Mouse (Mus musculus) megakaryocyte progenitor cell, adult 5-6 weeks (primary cell): Measurements from ENCODE around the gene Cer1. TPM values are rescaled to one million over a fixed set of nuclear protein-coding genes. Genes with fewer than 3 reads are reported as not detected.

Experiments used
- ATAC-seq: replicated peaks from 2 replicates; pipeline ENCODE4 v1.8.0; 2016; ENCODE audit warnings: mild to moderate bottlenecking, moderate TSS enrichment, inconsistent platforms; ENCODE audit not compliant: poor library complexity
- total RNA-seq, 2 experiments: library from RNA; stranded (forward) in 1 of 2; stranded (reverse) in 1 of 2; fragments of 157-497, 149-512 nt in 1 of 2; fragments of 200-1000 nt in 1 of 2; gene quantifications; 2 replicates each; pipeline versions ENCODE4 v1.2.3 to v1.2.4; 2015 to 2017

Gene Cer1
- total RNA-seq (2015) (not detected in 2 replicates), total RNA-seq (2017) (not detected in 2 replicates)

GRCm38 (mm10) chr4:82884636-82885534 is at the start of gene Cer1:
TSS of gene Cer1 (minus strand) at chr4:82885148.
- no peak for ATAC-seq

GRCm38 (mm10) chr4:82934308-82934707 is 49.4 kb upstream of the Cer1 start:
- peak; percentile 85 for ATAC-seq

GRCm38 (mm10) chr4:82933698-82934210 is 48.8 kb upstream of the Cer1 start:
- peak; percentile 98 for ATAC-seq

DNA sequence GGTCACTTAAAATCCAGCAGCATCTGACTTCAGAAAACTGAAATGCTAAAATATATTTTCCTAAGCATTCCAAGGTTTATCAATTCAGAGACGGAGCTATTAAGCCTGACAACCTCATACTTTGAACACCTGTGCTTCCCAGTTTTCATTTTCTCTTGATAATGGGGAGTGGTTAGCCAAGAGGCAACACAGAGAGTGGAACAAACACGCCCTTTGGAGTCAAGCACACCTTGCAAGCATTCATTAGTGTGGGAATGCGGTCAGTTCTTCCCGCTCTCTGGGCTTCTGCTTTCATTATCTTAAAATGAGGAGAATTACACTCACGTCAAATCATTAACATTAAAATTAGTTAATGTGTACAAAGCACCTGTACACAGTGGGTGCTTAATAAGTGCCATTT is 45.1 kb upstream of the Cer1 start:
- no peak for ATAC-seq

GRCm38 (mm10) chr4:82921962-82922361 is 37.0 kb upstream of the Cer1 start:
- ATAC-seq: peak; percentile 72

GRCm38 (mm10) chr4:82918625-82919024 is 33.7 kb upstream of the Cer1 start:
- peak; percentile 85 for ATAC-seq

DNA sequence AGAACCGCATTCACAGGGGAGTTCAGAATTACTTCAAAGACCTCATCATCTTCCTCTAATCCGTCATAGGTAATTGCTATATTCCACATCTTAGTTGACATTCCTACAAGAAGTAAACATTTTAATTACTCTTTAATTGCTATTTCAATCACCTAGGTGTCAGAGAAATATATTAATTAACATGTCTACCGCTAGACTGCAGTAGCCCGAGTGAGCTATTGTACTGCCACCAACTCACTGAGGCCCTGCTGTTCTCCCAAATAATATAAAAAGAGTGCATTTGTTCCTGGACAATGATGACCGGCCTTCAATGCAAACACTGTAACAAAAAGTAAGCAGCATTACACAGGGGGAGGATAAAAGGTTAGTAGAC is 31.7 kb upstream of the Cer1 start:
- no peak for ATAC-seq

DNA sequence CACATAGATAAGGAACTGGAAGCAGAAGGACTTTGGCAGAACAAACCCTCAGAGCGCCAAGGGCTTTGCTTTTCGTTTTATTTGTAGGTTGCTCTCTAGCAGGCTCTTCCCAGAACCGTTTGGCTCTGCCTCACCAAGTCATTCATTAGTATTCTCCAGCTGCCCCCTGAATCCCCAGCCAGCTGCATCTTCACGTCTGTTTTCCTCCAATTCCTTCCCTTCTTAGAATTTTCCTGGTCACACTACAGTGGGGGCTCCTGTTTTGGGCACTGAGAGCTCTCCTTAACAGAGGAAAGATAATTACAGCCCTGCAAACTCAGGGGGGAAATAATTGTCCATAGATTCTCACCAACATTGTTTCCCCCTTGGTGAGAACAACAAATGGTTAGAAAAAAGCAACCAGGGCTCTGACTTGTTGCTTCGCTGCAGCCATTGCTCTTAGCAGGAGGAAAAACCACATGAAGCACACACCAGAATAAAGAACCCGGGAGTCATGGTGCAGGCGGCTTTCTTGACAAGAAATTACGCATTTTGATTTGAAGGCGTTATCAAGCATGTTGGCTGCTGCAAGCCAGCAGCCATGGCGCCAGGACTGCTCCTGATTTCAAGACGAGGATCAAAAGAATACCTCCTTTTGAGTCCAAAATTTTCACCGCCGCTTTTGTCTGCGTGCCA is 31.2 kb upstream of the Cer1 start:
- no peak for ATAC-seq

DNA sequence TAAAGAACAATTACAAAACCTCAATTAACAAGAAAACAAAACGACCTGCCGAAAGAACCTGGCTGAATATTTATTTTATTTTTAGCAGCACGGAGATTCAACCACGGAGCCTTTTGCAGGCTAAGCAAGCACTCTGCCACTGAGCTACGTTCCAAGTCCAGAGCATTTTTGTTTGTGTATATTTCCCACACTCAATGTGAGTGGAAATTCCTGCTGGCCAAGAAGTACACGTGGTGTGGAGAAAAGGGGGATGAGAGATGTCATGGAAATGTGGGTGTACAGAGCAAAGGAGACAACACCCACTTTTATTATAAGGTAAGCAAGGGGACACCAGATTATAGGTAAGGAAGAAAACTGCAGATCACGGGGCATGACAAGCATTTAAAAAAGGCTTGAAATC is 30.6 kb upstream of the Cer1 start:
- no peak for ATAC-seq

GRCm38 (mm10) chr4:82914601-82915143 is 29.7 kb upstream of the Cer1 start:
- ATAC-seq: no peak

DNA sequence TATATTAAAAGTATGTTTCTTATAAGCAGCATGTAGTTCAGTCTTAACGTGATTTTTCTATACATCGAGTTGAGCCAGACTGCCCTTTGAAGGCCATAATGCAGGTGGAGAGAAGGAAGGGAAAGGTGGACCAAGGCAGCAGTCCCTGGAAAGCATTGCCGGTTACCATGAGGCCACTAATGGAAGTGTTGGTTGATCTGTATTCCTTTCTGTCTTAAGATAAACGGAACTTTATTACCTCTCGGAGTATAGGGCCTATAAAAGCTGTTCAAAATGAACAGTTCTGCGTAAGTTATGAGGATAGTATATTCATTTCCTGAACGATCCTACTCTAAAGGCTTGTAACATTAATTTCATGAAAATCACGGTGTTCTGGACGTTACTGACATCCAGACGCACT is 10.3 kb upstream of the Cer1 start:
- ATAC-seq: no peak

- ATAC-seq: no peak
Observed at GRCm38 (mm10) chr4:82892247-82892646, 7.3 kb upstream of the Cer1 start.

GRCm38 (mm10) chr4:82891566-82891965 is 6.6 kb upstream of the Cer1 start:
- no peak for ATAC-seq

DNA sequence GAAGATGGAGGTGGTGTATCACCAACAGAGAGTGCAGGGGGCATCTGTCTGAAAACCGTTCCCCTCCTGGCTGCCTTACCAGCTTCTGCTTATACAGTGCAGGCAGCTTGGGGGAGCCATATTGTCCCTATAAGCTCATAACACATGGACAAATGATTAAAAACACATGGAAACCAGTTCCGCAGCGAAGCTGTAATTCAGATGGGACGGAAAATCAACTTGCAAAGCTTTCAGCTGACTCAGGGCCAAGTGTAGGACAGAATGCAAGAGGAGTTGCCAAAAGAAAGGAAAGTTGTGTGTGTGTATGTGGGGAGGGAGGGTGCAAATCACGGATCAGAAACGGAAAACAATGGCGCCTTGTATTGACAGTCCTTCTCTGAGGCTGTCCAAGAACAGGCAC is 6.1 kb upstream of the Cer1 start:
- no peak for ATAC-seq

- ATAC-seq: no peak
Observed at GRCm38 (mm10) chr4:82890585-82890984, 5.6 kb upstream of the Cer1 start.

DNA sequence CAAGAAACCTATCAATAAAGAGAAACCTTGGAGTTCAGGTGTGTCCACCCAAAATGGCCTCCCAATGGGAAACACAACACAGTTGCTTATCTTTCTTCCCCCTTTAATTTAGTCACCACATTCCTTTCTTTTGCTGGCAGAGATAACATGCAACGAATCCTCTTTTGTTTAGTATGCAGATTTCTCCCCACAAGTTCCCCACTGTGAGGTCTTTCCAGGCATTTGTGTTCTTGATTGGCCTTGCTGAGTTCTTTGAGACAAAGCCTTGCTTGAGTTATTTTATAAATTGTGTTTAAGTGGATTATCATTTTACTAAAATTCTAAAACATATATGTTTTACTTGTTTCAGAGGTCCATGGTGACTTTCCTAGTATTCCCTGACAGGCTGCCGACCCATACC is 1.2 kb upstream of the Cer1 start:
- no peak for ATAC-seq

DNA sequence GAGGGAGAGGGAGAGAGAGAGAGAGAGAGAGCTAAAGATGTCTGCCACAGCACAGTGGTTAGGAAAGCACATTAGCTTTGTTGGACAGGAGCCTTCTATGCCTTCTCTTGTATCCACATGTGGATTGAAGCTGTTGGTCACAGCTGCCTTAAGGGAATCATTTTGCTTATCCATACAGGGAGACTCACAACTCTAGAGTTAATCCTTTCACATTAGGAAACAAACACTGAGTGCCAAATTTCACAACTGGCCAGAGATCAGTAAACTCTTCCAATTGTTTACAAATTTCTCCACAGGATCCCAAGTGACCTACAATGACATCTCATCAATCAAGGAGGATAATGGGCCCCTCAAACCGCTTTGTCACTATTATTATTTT is 576 bp upstream of the Cer1 start:
- no peak for ATAC-seq

DNA sequence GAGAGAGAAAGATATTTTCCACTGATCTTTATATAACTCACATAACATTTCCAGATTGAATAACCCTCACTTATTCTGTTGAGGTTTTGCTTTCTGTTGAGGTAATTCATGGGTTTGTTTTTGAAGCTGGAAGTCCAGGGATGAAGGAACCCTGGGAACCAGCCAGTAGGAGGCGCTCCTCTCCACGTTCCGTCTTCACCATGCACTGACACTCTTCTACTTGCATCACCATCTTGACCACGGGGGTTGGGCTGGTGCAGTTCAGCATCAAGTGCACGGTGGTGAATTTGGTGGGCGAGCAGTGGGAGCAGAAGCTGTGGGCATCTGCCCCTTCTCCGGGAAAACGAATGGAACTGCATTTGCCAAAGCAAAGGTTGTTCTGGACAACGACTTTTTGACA is 2.4 kb downstream of the Cer1 start:
- ATAC-seq: 0 out of 2 replicates have a peak, but pooled peaks have one; percentile 37

DNA sequence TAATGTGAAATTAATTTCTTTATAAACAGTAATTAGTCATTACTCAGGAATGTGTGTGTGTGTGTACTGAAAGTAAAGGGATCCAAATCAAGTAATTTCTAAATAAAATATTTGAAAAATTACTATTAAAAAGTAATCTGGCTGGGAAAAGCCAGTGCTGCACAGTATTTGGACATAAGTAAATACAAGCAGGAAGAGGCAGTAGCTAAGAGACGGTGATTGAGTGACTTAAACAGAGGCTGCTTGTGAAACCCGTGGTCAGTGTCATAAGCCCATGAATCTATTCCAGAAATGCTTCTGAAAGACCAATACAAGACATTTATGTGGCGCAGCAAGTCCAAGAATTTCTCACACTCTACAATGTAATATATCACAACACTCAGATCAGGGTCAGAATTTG is 3.6 kb downstream of the Cer1 start:
- no peak for ATAC-seq

DNA sequence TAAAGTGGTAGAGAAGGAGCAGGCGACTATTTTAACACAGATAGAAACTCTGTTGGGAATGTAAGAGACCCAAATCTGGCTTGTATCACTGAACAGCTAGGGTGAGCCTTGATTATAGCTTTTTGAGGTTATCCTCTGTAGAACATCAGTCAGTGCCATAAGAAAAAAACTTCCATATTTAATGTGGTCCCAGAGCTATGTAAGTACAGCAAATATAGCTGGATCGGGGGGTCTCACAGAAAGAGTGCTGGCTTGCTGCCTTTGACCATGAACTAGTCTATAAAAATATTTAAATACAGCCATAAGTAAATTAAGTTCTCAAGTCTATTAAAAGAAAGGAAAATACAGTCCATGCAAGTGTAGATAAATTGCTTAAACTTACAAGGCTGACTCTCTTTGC is 4.7 kb downstream of the Cer1 start:
- no peak for ATAC-seq

DNA sequence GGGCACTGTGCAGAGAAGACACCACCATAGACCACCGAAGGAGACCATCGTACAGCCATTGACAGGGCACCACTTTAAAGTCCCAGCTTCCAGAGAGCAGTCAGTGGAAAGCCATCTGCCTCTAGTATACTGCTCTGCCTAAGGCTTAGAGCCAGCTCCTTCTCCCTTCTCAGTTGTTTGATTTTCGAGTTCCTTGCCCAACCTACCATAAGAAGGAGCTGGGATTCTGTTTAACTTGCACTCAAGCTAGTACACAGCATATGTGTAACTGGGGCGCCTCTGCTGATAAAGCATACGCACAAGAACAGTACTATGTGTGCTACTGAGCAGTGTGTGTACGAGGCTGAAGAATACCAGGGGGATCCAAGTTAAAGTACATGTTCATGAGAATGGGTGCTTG is 5.8 kb downstream of the Cer1 start:
- no peak for ATAC-seq

- peak; percentile 96 for ATAC-seq
Observed at GRCm38 (mm10) chr4:82876656-82877055, 8.3 kb downstream of the Cer1 start.
